In the genomic region with DNA sequence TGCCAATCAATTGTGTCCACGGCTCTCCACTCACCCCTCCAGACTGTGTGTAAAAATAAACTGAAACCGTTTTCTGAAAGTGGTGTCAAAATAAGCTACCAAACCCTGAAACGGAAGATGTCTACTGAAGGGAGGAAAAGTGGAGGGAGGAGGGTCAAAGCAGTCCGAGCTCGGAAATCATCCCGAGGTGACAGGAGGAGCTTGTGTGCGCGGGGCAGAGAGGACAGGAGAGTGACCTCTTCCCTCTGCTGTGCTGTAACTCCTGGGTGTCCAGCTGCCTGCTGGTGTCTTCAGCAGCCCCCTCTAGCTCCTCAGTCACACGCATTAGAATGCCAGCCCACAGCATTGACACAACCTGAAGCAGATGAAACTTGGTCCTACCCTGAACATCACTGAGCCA, we compare ENCODE assay signal across 17 mouse cellular contexts.
"Had no signal": no experiment of that assay in that cellular context is flagged by ENCODE, and none has a peak within 500 bp of the region (broad histone marks: within the 10 kb centered on the region; RNA-seq: fewer than 3 reads in every experiment).

No protein-coding gene starts in this region.

- ATAC-seq: lung, postnatal 0 days; midbrain, embryonic 13.5 days; midbrain, embryonic 15.5 days had no signal

- H3K27ac ChIP-seq: lung, embryonic 15.5 days; macrophage; midbrain, embryonic 13.5 days; midbrain, embryonic 15.5 days; neural tube, embryonic 12.5 days; stomach, embryonic 15.5 days; stomach, postnatal 0 days had no signal

- H3K9me3 ChIP-seq: lung, embryonic 15.5 days; megakaryocyte, embryonic 14.5 days; midbrain, embryonic 13.5 days; midbrain, embryonic 15.5 days; neural tube, embryonic 12.5 days; stomach, embryonic 15.5 days had no signal

- H3K27me3 ChIP-seq: lung, embryonic 15.5 days; midbrain, embryonic 13.5 days; midbrain, embryonic 15.5 days; neural tube, embryonic 12.5 days; stomach, embryonic 15.5 days had no signal

- H3K36me3 ChIP-seq: lung, embryonic 15.5 days; midbrain, embryonic 13.5 days; midbrain, embryonic 15.5 days; neural tube, embryonic 12.5 days; stomach, embryonic 15.5 days had no signal

- H3K4me1 ChIP-seq: lung, embryonic 15.5 days; midbrain, embryonic 13.5 days; midbrain, embryonic 15.5 days had no signal

- DNase-seq: lung, adult 2 months; lung, postnatal 14 days; lung, postnatal 36 days; right cerebral cortex, postnatal 14 days; thymus, adult 2 months; thymus, postnatal 25 days; thymus, postnatal 4 days had no signal

- H3K4me3 ChIP-seq: lung, embryonic 15.5 days; megakaryocyte, embryonic 14.5 days; midbrain, embryonic 13.5 days; midbrain, embryonic 15.5 days; neural tube, embryonic 12.5 days; stomach, embryonic 15.5 days had no signal

- H3K4me2 ChIP-seq: lung, embryonic 15.5 days; midbrain, embryonic 11.5 days; midbrain, embryonic 13.5 days; midbrain, embryonic 15.5 days; neural tube, embryonic 12.5 days; stomach, embryonic 15.5 days had no signal

- H3K9ac ChIP-seq: lung, embryonic 15.5 days; midbrain, embryonic 13.5 days; midbrain, embryonic 15.5 days; neural tube, embryonic 12.5 days; stomach, embryonic 15.5 days had no signal
